Mouse (Mus musculus) megakaryocyte, embryonic 14.5 days (primary cell): Measurements from ENCODE around the gene Upf2.

ENCODE experiments used
- FLI1 ChIP-seq: IDR thresholded peaks from 2 replicates; pipeline ENCODE4 v1.6.1; 2012; ENCODE audit warnings: low read length, inconsistent platforms, mixed read lengths
- GATA1 ChIP-seq: IDR thresholded peaks from 3 replicates; pipeline ENCODE4 v1.6.1; 2012; ENCODE audit warnings: mixed read lengths, low read length, inconsistent platforms, borderline replicate concordance

- TF ChIP-seq GATA1: no peak
- no peak for TF ChIP-seq FLI1
Observed at GRCm38 (mm10) chr2:5950766-5951595, at the start of gene Upf2.
